Mouse (Mus musculus) kidney, adult 8-10 months (tissue): ENCODE measurements at regions not wholly inside any gene's neighbourhood (a gene's known extent, or its start where the extent isn't known, plus 50 kb on each side); places are given as distances from the start of the nearest gene placed in this dataset.

Experiments
- DNase-seq, 2 experiments: peaks; one replicate each; pipeline ENCODE4 v3.0.0; 2022

DNA sequence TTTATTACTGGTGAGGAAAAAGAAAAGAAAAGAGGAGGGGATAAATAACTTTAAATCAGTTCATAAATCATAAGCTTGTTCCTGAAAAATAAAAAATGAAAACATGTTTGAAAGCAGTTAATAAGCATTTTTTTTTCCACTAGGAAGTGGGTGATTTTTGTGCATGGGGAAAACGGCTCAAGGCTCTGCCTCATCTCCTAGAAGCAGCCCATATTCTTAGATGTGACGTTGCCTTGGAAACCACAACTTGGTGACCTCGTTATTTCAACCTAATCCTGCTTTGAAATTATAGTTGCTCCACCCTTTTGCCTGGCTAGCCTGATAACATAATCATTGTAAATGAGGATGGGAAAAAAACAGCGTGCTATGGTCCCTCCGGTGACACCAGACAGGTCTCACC is 183.1 kb downstream of the Qdpr start:
- DNase-seq: no peak

DNA sequence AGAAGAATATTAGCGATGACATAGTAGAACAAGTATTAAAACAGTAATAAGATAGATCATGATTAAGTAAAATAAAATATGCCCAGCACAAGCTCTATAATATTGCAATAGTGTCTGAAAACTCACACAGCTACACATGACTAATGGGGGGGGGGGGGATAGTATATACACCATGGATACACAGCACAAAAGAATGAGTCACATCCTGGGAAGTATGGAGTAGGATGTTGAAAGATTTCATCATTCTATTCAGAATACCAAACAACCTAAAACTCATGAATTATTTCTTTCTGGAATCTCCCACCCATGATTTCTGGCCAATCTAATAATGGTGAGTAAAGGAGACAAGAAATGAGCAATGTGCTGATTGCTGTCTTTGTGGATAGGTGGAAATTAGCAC is 191.6 kb downstream of the Qdpr start:
- DNase-seq: no peak

DNA sequence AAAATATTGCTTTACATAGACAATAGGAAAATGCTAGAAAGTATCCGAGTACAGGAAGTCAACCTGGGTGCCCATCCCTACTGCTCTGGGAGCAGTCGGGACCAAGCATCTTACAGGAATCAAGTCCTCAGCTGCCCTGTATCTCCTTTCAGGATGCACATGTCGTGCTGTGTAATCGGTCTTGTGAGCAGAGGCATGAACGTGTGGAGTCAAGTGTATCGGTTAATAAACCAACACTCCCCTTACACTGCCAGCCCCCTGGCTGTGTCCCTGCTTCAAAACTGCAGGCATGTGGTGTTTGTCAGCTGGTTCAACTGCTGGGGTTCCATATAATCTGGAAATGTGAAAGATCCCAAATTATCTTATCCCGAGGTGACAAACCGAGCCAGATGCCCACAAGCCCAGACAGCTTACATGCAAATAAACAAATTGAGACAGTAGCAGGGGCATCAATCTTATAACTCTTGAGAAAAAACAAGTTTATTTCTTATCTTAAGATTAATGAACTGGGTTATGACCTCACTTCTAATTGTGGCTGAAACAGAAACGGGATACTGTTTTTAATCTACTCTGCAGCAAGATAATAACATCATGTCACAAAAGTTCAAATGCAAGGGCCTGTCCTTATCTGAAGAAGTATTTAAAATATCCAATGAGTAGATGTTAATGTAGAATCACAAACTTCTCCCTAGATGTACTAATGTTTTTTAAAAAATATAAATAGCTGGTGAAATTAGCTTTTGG is 193.6 kb downstream of the Qdpr start:
- DNase-seq: no peak

DNA sequence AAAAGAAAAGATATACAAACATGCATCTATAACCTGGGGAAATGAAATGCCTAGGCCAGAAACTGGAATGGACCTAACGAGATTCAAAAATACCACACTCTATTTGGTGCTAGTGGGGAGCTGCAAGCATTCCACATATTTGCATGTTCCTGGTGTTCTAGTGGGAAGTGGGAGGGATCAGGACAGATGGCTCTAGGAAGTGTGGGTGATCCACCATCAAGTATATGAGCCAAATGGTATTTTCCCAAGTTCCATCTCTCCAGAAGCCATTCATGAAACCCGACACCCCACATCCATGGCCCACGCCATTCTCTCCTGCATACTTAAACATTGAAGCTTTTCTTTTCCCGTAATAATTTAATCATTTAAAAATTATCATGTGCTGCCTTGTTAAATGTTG is 218.2 kb downstream of the Qdpr start:
- no peak for DNase-seq

DNA sequence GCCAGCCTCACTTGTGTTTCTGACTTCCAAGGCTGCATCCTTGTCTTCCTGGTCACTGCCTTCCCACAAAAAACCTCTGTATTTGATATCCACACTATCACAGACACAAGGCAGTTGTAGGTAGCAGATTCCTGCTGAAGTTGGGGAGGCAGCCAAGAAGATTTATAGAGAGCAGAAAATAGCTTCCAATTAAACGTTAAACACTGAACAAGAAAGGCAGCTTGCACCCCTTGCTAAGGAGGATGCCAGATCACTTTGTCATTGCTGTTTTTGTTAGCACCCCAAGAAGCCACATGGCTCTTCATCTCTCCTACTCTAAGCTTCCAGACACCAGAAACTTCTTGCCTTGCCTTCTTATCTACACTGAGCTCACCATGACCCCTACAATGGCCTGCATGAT is 219.9 kb downstream of the Qdpr start:
- DNase-seq: no peak

DNA sequence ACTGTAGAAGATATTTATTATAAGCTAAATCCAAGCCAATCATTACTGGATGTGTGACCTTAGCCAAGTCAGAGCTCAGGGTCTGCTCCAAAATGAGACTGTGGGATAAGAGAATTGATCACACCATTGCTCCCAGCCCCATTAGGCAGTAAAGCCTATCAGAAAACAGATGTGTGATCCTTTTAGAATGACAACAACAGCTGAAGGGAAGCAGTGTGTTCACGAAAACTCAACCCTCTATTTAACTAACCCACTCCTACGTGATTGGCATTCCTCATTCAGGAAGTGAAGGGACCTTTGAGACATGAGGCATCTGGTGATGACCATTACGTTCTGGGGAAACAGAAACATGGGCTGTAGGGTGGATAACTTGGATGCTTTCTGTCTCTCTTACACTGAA is 220.6 kb downstream of the Qdpr start:
- DNase-seq: no peak

DNA sequence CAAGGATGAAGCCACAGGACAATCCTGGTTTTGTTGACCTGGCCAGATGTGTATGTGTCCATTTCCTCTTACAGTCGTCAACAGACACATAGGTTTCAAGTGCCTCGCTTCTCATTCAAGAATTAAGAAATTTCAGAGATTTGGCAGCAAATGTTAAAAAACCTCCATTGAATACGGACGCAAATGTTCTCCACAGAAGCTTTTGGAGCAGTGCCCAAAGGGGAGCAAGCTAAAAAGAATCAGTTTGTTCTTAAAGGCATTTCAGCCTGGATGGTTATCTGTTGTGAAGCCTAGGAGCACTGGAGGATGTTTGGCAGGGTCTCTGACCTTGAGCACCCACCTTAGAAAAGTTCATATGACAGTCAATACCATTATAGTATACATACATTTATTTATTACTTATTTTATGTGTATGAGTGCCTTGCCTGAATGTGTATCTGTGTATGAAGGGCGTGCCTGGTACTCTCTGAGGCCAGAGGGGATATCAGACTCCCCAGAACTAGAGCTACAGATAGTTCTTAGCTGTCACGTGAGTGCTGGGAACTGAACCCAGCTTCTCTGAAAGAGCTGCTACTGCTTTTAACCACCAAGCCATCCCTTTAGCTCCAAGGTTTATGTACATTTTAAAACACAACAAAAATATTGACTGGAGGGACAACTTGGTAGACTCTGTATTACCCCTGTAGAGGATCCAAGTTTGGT is 221.7 kb downstream of the Qdpr start:
- DNase-seq: no peak

DNA sequence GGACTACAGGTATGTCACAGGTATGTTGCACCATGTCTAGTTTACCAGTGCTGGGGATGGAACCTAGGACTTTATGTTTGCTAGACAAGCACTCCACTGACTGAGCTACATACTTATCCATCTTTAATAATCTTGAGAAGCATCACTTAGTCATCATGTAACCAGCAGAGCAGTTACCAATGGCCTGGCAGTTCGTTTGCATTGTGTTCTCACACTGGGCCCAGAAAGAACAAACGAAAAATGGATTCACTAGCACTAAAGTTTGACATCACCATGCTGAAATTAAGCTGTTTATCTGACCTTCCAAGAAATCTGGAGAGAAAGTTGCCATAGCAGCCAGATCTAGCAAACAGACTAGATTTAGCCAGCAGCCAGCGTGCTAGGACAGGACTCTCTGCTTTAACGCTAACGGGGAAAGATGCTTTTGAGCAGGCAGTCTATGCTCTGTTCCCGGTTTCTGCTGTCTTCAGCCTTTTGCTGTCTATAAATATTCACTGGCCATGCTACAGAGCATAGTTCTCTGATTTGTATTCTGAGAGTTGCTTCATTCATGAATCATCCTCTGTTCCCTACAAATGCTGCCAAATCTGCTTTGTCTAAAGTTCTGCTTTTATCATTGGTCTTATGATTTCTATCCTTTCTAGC is 229.6 kb downstream of the Qdpr start:
- no peak for DNase-seq

DNA sequence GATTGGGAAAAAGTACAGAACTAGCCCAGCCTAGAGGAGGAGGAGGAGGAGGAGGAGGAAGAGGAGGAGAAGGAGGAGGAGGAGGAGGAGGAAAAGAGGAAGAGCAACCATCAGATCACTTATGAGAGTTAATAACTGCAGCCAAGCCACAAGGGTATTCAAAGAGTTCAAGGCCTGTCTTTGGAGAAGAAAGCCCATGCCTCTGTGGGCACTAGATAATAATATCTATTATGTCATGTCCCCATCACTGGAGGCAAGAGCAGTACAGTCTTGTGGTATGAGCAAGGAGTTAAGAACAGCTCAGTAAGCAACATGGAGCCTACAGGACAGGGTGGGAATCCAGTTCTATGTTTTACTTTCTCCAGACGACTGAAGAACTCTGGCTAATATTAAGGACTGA is 230.5 kb downstream of the Qdpr start:
- DNase-seq: no peak

DNA sequence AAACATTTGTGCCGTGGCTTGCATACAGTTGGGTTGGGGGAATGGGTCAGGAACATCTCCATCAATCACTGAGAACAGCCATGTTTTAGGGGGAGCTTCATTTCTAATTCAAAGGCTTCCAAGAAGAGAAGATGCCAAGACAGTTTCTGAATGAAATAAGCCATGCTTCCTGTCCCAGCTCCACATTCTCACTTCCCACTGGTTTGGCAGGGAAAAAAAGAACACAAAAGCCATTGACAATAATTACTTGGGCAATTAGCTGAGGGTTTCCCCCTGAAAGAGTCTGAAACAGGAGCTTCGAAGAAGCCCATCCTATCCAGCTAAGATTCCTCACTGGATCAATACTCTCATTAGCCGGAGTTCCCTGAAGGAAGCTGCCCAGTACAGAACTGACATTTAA is 230.9 kb downstream of the Qdpr start:
- DNase-seq: no peak

DNA sequence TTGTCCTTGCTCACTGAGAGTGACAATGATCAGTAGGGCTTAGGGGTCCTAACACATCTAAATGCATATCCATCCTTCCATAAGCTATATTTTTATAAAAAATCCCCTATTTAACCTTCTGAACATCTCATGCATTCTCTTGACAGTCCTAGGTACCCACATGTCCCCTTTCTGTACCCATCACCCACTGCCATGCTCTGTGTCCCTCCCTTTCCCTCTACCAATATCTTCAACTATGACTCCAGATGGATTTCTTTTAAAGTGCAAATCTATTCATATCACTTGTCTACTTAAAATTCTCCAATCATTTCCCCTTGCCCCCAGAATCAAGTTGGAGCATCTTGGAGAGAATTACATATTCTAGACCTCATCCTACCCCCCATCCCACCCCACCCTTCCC is 235.6 kb downstream of the Qdpr start:
- DNase-seq: no peak

DNA sequence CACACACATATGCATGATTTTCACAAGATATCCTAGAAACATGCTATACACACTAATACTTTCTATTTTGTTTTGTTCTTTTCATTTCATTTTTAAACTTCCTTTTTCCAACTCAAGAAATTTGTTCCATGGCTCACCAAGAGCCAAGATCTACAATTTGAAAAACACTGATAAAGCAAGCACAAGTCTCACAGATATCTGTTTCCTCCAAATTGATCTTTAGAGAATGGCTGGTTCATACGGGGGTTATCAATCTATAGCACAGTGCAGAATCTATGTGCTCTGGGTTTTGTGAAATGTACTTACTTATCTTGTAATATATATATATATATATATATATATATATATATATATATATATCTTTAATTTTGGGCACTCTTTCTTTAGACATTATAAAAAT is 251.6 kb downstream of the Qdpr start:
- no peak for DNase-seq

DNA sequence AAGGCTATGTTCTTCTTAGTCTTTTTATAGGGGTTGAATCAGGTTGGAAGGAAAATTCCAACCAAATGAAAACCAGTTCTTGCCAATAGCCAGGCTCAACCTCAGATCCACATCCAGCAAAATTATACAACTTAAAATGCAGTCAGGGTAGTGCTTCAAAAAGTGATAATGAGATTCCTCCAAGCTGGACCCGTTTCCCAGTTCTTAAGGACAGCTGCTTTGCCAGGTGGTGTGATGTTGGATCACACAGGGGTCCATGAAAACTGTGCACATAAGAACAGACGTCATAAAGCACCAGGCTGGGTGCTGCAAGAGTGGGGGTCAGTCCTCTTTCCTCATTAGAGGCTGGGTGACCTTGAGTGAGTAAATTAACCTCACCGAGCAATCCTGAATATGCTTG is 253.9 kb downstream of the Qdpr start:
- no peak for DNase-seq

DNA sequence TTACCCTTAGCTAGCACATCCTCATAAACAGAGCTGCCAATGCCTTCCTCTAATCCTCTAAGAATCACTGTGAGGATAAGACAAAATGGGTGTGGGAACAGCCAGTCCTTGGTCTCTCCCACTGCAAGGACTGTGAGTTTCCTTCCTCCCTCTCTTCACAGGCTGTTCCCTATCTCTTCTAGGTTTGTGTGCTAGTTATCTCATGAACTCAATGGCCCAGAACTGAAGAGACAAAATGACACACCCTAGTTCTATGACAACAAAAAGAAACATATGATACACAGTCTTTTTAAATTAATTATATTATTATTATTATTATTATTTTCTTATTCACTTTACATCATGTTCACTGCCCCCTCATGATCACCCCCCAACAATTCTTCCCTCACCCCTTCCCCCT is 257.7 kb downstream of the Qdpr start:
- no peak for DNase-seq

DNA sequence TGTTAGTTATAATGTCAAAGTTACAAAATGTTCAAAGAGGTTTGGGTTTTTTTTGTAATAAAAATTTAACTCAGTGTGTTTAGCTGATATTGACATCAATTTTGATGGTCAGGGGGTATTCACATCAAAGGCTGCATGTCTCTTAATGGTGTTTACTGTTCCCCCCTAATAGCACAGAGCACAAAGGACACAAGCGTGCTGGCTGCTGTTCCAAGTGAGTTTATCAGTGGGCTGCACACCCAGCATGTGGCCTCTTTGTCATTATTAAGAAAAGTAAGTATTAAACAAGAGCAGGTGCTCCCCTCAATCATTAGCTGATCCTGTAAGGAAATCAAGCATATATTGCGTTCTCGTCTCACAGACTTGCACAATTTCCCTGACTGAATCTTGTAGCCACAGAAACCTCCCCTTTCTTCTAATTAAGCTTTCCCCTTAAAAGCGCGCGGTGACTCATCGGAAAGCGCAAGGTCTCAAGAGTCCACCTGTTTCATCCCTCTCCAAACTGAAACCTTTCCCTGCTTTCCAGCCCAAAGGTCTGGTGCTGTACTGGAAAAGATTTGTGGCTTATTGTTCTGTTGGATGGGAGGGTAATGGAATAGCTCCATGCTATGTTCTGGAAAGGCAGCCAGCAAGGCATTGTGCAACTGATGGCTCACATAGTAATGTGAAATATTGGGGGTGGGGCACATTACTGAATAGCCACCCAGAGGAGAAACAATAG is 276.8 kb downstream of the Qdpr start:
- DNase-seq: no peak

DNA sequence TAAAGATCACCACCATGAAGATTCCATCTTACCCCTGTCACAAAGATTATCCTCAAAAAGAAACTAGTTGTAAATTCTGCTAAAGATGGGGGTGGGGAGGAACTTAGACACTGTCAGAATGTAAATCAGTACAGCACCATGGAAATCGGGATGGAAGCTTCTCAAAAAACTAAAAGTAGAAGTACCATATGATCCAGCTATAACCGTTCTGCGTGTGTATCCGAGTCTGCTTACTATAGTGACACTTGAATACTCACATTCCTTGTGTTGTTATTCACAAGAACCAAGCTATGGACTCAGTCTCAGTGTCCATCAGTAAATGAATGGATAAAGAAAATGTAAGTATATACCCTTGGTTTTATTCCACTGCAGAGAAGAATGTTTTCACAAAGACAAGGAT is 290.8 kb downstream of the Qdpr start:
- DNase-seq: no peak

DNA sequence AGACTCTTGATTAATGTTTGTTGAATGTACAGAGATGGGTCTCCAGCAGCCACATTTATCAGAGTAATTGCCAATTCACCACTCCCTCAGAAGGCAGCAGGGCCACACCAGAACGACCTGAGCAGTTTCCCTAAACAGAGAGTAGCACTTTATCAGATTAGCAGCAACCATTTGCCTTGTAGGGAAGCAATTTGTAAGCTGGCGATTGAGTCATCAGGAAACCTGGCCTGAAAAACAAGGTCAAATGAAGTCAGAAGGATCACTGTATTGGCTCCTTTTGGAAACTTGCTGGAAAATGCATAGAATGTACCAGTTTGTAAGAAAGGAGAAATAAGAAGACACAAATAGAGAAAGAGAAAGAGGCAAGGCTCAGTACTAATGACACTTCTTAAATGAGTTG is 295.1 kb downstream of the Qdpr start:
- no peak for DNase-seq

DNA sequence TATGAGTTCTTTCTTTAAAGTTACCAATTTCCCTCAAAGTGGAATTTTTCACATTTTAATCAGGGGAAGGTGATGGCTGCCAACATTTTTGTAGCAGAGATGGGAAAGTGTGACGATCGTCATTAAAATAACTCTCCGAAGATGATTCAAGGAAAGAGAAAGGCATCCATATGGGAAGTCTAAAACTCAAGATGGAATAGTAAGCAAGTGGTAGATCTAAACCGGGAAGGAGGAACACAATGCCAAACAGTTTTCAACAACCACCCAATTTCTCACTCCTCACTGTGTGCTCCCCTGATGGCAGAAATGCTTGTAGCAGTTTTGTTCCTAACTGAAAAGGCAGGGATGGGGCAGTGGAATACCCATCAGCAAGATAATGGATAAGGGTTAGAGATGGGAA is 305.9 kb downstream of the Qdpr start:
- no peak for DNase-seq

DNA sequence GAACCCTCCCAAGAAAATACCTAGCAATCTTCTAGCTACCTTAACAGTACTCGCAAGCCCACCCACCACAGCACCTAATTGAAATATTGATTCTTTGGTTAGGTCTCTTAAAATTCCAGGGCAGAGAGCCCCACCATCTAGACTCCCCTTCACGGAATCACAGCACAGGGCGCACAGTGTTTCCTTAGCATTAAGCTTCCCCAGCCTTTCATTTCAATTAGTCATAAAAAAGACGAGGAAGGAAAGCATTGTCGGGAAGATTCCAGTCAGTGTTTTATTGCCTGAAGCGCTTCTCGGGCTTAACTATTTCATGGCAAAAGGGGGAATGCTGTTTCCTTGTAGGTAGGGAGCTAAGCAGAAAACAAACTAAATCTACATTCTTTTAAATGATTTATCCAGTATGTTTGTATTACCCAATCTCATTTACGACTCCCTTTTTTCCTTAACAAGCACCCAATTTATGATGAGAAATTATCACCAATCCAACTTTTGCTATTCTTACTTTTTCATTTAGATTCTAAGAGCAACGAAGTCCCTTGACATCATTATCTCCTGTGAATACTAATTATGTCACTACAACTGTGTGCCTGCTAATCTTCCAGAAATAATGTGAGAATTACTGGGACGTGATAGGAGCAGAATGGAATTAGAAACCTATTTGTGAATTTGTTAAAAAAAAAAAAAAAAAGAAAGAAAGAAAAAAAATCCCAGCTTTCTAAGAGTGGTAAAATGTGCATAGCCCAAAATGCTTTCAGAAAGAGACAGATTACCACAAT is 312.6 kb downstream of the Qdpr start:
- DNase-seq: no peak

DNA sequence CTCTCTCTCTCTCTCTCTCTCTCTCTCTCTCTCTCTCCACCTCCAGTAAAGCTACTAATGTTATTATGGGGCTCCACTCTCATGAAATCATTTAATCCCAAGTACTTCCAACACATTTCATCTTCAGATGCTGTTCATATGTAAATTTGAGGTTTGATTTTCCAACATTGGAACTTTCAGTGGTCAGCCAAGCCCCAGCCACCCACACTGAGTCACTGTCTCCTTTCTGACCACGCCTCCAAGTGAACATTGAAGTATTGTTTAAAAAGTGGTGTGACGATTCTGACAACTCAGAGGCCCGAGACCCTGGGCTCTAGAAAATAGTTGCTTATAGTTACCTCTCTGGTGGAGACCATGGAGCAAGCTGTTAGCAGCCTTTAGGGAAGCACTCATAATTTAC is 313.3 kb downstream of the Qdpr start:
- DNase-seq: no peak

DNA sequence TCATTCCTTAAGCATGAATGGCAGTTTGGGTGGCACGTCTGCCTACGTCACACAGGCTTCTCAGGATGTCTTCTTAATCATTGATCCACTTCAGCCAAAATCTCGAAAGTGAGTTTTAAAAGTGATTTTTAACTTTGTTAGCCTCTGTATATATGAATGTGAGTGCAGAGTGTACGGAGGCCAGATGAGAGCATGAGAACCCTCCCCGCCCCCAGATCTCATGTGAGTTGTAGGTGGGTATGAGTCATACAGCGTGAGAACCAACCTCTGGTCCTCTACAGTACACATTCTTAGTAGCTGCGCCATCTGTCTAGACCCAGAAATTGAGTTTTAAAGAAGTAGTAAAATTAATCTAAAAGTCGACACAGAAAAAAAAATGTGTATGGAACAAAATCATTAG is 322.1 kb downstream of the Qdpr start:
- DNase-seq: no peak

DNA sequence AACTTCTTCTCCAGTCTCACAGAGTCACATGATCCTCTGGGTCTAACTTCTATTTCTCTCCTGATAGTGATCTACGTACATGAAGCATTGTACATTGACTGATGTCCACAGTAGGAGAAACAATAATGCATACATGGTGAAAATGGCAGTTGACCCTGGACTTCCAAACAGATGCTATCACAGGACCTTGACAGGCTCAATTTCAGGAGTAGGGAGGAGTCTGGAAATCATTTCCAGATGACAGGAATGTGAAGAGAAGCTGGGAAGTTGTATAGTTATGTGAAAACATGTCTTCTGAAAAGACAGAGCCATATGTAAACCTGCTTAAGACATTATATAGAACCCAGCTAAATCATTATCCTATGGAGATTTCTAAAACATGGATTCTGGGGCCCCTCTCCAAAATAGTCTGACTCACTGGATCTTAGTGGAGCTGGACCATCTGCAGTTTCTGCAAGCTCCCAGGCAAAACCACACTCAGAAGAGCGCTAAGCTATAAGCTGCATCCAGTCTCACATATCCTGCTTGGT is 322.3 kb upstream of the Ldb2 start:
- DNase-seq: no peak

DNA sequence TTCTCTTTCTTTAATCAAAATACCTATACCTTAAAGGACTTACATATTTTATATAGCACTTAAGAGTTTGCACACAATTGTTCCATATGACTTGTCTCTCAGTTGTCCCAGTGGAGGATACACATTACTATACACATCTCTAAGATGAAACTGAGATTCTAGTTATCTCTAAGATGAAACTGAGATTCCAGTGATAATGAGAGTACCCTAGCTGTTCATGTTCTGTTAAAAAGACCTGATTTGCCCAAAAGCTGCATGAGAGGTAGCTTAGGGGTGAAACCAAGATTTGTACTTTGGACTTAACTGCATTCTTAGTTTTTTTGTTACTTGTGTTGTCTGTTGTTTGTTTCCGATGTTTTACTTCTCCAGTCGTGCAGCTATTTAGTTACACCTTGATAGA is 320.3 kb upstream of the Ldb2 start:
- no peak for DNase-seq
